Mouse (Mus musculus) hindbrain, postnatal 0 days (tissue): Measurements from ENCODE around the gene Intu. TPM values are rescaled to one million over a fixed set of nuclear protein-coding genes. Genes with fewer than 3 reads are reported as not detected.

Source experiments
- ATAC-seq: fragments of 200-750 bp; cut with Nextera tagmentation; 2 replicates; pipeline ENCODE4 v1.8.0; 2017; ENCODE audit warnings: mild to moderate bottlenecking, moderate TSS enrichment, moderate library complexity
- DNase-seq: peaks from one replicate; pipeline ENCODE4 v3.0.0-alpha.2; 2015; ENCODE audit warnings: low spot score
- H3K27ac ChIP-seq: fragments of 300-500 bp; sonication (generic); 2 replicates; pipeline ENCODE4 v1.5.1; 2014; ENCODE audit warnings: mild to moderate bottlenecking
- H3K27me3 ChIP-seq: fragments of 300-500 bp; sonication (generic); 2 replicates; pipeline ENCODE4 v1.6.1; 2014; ENCODE audit warnings: low read length, mixed read lengths; ENCODE audit not compliant: insufficient read depth
- H3K36me3 ChIP-seq: fragments of 300-500 bp; sonication (generic); 2 replicates; pipeline ENCODE4 v1.6.1; 2014; ENCODE audit warnings: low read length, mixed read lengths; ENCODE audit not compliant: insufficient read depth
- H3K4me1 ChIP-seq: fragments of 300-500 bp; sonication (generic); 2 replicates; pipeline ENCODE4 v1.6.1; 2014; ENCODE audit warnings: antibody characterized with exemption, low read length, mixed read lengths; ENCODE audit not compliant: insufficient read depth
- H3K4me2 ChIP-seq: fragments of 300-500 bp; sonication (generic); 2 replicates; pipeline ENCODE4 v1.6.1; 2014; ENCODE audit warnings: low read depth, mild to moderate bottlenecking, low read length, moderate library complexity, mixed read lengths
- H3K4me3 ChIP-seq: fragments of 300-500 bp; sonication (generic); 2 replicates; pipeline ENCODE4 v1.5.1; 2014; ENCODE audit warnings: low read length
- H3K9ac ChIP-seq: fragments of 300-500 bp; sonication (generic); replicated peaks from 2 replicates; pipeline ENCODE4 v1.6.1; 2014; ENCODE audit warnings: mild to moderate bottlenecking, low read length, moderate library complexity, mixed read lengths
- H3K9me3 ChIP-seq: fragments of 300-500 bp; sonication (generic); 2 replicates; pipeline ENCODE4 v1.6.1; 2016; ENCODE audit warnings: low read length, mixed read lengths
- CTCF ChIP-seq: IDR thresholded peaks from 2 replicates; pipeline ENCODE4 v1.5.1; 2016; ENCODE audit warnings: antibody characterized with exemption, control low read depth, low read depth
- WGBS: fragments of 180-500 bp; shearing (Covaris S2); extraction: QIAGEN DNeasy Blood & Tissue Kit; methylation state at CpG from one replicate; pipeline ENCODE4 v1.1.7; 2014; 5-methylcytosine and 5-hydroxymethylcytosine counted together
- polyA plus RNA-seq: library from polyadenylated mRNA; unstranded; fragments of >200 nt; fragmentation: Nextera tagmentation; extraction: Ambion mirVana; gene quantifications from 2 replicates; pipeline ENCODE4 v1.2.1, GENCODE M21; 2015
- total RNA-seq: library from RNA; depleted of rRNA; stranded (reverse); fragments of >200 nt; gene quantifications from 2 replicates; pipeline ENCODE4 v1.2.3, GENCODE M21; 2014

The Intu gene
- total and polyA plus RNA-seq, 2 experiments from 2014 or later: 2.5 to 6.3 TPM

- no peak for TF ChIP-seq CTCF
- no peak overlapping the region for H3K27ac ChIP-seq
- no peaks in the 10 kb centered on the region for H3K27me3 ChIP-seq
- no peak for ATAC-seq
- 84% methylated on average over 2 of the region's 2 CpGs for WGBS
- H3K9ac ChIP-seq: no peak overlapping the region
- no peak overlapping the region for H3K4me3 ChIP-seq
- no peak overlapping the region for H3K4me2 ChIP-seq
- no peaks in the 10 kb centered on the region for H3K9me3 ChIP-seq
- H3K4me1 ChIP-seq: no peaks in the 10 kb centered on the region
- DNase-seq: no peak
- 0 out of 2 replicates have a peak, but pooled peaks cover 4% of the 10 kb centered on the region for H3K36me3 ChIP-seq
These were observed 129.1 kb downstream of the Intu start for GRCm38 (mm10) chr3:40660231-40660630.

GRCm38 (mm10) chr3:40666109-40666508 lies 135.0 kb downstream of the Intu start:
- 68% methylated on average over 4 of the region's 4 CpGs for WGBS
- Histone ChIP-seq H3K4me1 (no peaks in the 10 kb centered on the region), H3K36me3 (0 out of 2 replicates have a peak, but pooled peaks cover 3% of the 10 kb centered on the region), H3K4me3 (no peak overlapping the region), H3K4me2 (no peak overlapping the region), H3K27ac (no peak overlapping the region), H3K27me3 (no peaks in the 10 kb centered on the region), H3K9ac (no peak overlapping the region), H3K9me3 (no peaks in the 10 kb centered on the region)
- TF ChIP-seq CTCF: no peak
- DNase-seq: no peak
- ATAC-seq: no peak

- Histone ChIP-seq H3K9me3 (no peaks in the 10 kb centered on the region), H3K4me2 (no peak overlapping the region), H3K4me3 (no peak overlapping the region), H3K36me3 (0 out of 2 replicates have a peak, but pooled peaks cover 3% of the 10 kb centered on the region), H3K27ac (no peak overlapping the region), H3K4me1 (no peaks in the 10 kb centered on the region), H3K9ac (no peak overlapping the region), H3K27me3 (no peaks in the 10 kb centered on the region)
- TF ChIP-seq CTCF: no peak
- ATAC-seq (0 out of 2 replicates have a peak, but pooled peaks have one; percentile 12), DNase-seq (no peak)
- 64% methylated on average over 8 of the region's 8 CpGs for WGBS
These were observed 136.0 kb downstream of the Intu start for GRCm38 (mm10) chr3:40666861-40667719.

GRCm38 (mm10) chr3:40668889-40669288 lies 137.8 kb downstream of the Intu start:
- 78% methylated on average over 6 of the region's 6 CpGs for WGBS
- H3K9me3 ChIP-seq: no peaks in the 10 kb centered on the region
- H3K36me3 ChIP-seq: peaks cover 3% of the 10 kb centered on the region; the same call in 1 of the 2 replicates
- no peak overlapping the region for H3K4me2 ChIP-seq
- DNase-seq (no peak), ATAC-seq (no peak)
- no peaks in the 10 kb centered on the region for H3K4me1 ChIP-seq
- no peak overlapping the region for H3K4me3 ChIP-seq
- no peaks in the 10 kb centered on the region for H3K27me3 ChIP-seq
- no peak for TF ChIP-seq CTCF
- no peak overlapping the region for H3K9ac ChIP-seq
- H3K27ac ChIP-seq: no peak overlapping the region

- WGBS: 91% methylated on average over 3 of the region's 3 CpGs
- Histone ChIP-seq H3K4me3 (no peak overlapping the region), H3K36me3 (peaks cover 3% of the 10 kb centered on the region; the same call in 1 of the 2 replicates), H3K9ac (no peak overlapping the region), H3K4me2 (no peak overlapping the region), H3K27ac (no peak overlapping the region), H3K9me3 (no peaks in the 10 kb centered on the region), H3K27me3 (no peaks in the 10 kb centered on the region), H3K4me1 (no peaks in the 10 kb centered on the region)
- ATAC-seq (no peak), DNase-seq (no peak)
- TF ChIP-seq CTCF: no peak
These were observed 138.3 kb downstream of the Intu start for GRCm38 (mm10) chr3:40669395-40669794.

- Histone ChIP-seq H3K4me3 (no peak overlapping the region), H3K27me3 (no peaks in the 10 kb centered on the region), H3K27ac (no peak overlapping the region), H3K9ac (no peak overlapping the region), H3K4me1 (no peaks in the 10 kb centered on the region), H3K4me2 (no peak overlapping the region), H3K36me3 (no peaks in the 10 kb centered on the region; the same call in 1 of the 2 replicates), H3K9me3 (no peaks in the 10 kb centered on the region)
- no peak for DNase-seq
- TF ChIP-seq CTCF: no peak
- no peak for ATAC-seq
- 41% methylated on average over 1 of the region's 1 CpGs for WGBS
These were observed 142.4 kb downstream of the Intu start for GRCm38 (mm10) chr3:40673515-40673914.
